Mouse (Mus musculus): ENCODE data around the gene Shank2.

Shank2 gene

DNA sequence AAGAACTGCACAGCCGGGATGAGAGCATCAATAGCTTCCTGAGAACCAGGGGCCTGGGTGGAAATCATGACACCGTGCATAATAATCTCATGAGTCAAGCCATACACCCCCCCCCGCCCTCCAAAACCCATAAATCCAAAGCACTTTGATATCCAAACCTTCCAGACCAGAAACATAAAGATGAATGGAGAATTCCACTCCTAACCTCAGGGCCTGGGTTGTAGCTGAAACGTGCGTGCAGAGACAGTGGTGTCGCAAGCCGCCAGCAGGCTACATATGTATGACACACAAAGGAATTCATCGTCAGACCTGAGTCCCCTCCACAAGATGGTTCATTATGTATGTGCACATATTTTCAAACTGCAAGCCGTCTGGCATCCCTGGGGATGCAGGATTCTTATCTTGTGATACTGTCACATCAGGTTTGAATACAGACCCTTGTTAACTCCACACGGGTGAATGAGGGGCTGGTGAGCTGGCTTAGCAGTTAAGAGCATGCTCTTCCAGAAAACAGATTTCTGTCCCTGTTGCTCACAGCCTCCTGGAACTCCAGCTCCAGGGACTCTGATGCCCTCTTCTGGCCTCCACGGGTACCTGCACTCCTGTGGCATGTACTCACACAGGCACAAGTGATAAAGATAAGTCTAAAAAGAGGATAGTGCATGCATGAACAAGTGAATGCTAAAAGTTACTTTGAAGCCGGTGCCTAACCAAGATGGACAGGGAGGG is 24.5 kb downstream of the Shank2 start:
- intact Hi-C loops (cut with DNase I) = no loop called here

DNA sequence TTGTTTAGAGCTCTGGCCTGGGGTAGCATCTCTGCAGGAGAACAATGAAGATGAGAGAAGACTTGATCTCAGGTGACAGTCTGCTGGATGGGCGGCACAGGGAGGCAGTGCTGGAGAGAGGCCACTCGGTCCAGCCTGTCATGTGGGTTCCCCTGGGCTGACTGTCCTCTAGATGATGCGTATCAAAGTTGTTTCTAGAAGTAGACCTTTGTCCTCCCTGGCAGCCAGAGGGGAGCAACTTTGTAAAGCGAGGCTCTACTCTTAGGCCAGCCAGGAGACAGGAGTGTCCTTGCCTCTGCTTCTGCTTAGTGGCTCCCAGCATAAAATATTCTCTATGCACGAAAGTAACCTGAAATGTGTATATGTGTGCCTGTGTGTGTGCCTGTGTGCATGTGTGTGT is 27.5 kb downstream of the Shank2 start:
- intact Hi-C loops (cut with DNase I) = no loop called here

DNA sequence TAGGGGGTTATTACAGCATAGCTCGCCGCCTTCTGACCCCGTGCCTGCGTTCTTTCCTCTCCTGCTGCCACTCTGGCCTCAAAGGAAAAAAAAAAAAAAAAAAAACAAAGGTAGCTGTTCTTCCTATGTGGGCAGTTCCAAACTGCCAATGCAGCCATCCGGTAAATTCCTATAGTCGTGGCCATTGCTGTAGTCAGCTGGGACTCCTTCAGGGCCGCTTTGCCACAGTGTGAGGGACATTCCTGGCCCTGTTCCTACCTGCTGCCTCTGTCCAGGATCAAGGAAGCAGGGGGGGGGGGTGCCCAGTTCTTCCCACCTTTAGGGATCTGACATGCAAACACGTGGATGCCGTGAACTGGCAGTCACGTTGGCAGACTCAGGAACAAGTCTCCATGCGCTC is 29.1 kb downstream of the Shank2 start:
- intact Hi-C loops (cut with DNase I) = no loop called here

DNA sequence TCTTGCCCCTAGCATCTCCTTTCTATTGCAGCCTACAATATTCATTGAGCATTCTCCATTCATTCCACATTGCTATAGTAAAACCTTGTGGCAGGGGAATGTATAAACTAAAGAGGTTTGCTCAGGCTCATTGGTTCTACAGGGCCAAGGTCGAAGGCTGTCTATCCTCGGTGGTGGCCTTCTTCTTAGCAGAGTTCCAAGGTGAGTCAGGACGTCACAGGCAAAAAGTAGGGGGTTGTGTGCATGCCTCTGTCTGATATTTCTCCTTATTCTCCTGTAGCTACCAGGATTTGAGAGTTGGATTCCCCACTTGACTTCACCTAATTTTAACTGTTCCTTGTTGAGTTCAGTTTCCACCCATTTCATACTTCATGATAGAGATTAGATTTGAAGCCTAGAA is 29.9 kb downstream of the Shank2 start:
- intact Hi-C loops (cut with DNase I) = no loop called here

DNA sequence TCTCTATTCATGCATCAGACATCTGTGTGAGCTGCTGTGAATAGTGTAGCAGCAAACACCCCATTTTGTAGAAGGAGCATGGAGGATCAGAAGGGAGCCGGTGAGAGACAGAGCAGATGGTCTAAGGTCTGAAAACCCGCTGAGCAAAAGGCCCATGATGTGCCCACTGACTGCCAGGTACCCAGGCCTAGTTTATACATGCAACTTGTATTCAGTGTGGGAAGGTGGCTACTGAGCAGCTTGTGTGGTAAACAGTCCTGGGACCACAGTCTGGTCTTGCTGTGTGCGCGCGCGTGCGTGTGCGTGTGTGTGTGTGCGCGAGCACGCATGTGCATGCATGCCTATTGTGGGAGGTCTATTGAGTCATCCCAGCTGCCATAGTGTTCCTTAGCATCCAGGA is 35.8 kb downstream of the Shank2 start:
- intact Hi-C loops (cut with DNase I) = no loop called here

DNA sequence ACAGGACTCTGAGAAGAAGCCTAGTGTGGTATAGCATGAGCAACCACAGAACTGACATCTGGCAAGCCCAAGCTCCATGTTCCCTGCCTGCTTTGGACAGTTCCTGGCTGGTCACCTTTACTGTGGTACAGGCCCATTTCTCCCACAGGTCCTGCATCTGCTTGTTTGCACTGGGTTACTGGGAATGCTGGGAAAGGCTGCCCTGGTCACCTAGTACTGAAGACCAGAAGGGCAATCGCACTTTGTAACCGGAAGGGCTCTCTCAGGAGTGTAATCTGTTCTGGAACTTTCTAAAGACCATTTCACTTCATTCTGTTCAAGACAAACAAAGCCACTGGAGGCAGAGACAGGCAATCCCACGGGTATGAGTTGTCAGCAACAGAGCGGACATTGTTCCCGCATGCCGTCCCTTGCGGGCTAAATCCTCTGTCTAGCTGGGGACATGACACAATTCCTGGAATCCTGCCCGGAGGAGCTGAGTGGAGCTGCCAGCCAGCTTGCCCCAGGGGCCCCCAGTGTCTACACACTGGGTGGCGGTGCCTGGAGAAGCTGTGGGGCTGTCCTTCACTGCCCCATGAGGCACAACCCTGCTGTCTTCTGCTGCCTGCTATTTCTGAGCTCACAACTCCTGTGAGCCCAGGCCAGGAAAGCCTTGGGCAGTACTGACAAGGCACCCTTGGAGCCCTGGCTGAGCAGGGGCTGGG is 36.4 kb downstream of the Shank2 start:
- intact Hi-C loops (cut with DNase I) = no loop called here

DNA sequence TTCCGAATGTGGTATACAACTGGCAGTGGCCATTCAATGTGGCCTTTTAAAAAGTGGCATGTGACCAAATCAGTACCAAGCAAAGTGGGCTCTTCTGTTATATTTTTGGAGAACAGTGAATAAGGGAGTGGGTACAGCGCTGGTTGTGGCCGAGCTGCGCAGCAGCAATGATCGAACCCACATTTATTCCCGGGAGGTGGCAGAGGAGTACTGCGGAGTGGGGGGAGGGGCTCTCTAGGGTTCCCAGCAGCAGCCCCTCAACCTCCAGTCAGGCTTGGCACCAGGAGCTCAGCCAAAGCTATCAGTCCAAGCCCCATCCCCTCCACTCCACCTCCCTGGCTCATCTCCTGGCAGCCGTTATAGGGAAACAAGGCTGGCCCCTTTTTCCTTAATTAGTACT is 37.0 kb downstream of the Shank2 start:
- intact Hi-C loops (cut with DNase I) = no loop called here

DNA sequence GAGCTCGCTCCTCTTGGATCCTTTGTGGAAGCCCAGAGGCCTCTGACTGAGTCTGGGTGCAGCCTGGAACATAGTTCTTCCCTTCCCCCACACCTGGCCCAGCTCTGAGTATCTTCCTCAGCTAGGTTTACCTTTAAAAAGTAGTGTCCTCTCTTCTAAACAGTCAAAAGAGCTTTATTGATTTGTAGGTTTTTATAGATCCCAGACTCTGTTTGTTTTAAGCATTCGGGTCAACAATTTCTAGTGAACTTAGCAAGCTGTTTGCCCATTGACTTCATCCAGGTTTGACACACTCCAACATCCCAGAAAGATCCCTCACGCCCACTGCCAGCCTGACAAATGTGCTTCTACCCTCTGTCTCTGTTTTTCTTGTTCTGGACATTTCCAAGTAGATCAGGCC is 38.6 kb downstream of the Shank2 start:
- intact Hi-C loops (cut with DNase I) = no loop called here

DNA sequence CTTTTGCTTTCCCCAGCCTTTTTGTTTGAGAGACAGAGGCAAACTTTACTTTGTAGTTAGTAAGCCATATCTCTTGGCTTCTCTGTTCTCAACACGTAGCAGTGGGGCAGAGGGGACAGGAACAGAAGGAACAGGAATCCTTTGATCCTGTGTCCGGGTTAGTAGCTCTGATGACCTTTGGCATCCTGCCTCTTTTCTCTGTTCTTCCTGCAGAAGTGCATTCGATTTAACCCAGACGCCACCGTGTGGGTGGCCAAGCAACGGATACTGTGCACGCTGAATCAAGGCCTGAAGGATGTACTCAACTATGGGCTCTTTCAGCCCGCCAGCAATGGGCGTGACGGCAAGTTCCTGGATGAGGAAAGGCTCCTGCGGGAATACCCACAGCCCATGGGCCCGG is 50.3 kb downstream of the Shank2 start:
- intact Hi-C loops (cut with DNase I) = loop anchor here (5.0 to 10.0 kb wide), 2 partner anchors 75 to 97 kb away; no protein-coding TSS in a partner anchor

DNA sequence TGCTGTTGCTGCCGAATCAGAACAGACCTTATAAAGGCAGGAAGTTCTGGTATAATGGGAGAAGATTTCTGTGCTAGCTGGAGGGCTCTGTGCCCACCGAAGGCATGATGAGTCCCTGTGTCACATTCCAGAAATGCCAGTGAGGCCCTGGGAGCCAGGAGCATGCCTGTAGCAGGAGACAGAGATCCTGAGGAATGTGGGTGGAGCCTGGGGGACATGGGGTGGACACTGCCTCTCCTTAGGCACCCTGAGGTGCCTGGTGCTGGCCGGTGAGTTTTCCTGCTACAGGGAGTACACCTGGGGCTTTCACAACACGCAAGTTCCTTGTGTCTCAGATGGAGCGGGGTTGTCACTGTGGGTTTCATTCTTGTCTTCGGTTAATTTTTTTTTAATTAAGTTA is 53.5 kb downstream of the Shank2 start:
- intact Hi-C loops (cut with DNase I) = loop anchor here (10.0 kb wide), 1 partner anchor 100 kb away; no protein-coding TSS in a partner anchor

DNA sequence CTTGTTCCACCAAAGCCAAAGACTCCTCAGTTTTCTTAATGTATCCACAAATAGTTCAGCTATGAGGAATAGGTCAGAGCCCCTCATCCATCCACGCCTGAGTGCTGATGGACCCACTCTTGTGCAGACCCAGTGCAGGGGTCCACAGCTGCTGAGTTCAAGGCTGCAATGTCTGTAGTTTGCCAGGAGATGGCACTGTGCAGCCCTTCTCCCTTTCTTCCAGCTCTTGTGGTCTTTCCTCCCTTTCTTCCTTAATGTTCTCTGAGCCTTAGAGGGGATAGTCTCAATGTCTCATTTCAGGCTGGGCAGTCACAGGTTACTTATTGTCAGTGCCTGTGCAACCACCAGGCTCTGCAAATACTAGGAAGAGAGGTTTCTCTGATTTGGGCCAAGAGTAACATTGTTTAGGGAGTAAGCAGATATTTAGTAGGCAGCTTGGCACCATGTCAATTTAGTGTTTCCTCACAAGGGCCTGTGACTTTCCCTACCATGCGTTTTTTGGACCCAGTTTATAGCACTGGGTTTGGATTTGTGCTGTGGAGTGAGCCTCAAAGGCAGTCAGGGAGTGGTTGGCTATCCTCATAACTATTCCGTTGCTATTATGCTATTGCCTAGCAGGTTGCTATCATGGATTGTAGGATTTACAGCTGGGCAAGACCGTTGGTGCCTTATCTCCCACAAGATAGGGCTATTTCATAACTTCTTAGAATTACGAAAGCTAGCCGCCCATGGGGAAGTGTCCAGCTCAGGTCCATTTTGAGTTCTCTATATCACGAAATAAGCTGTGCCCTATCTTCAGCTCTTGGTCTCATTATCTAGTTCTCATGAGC is 54.2 kb downstream of the Shank2 start:
- intact Hi-C loops (cut with DNase I) = loop anchor here (10.0 kb wide), 1 partner anchor 101 kb away; no protein-coding TSS in a partner anchor

DNA sequence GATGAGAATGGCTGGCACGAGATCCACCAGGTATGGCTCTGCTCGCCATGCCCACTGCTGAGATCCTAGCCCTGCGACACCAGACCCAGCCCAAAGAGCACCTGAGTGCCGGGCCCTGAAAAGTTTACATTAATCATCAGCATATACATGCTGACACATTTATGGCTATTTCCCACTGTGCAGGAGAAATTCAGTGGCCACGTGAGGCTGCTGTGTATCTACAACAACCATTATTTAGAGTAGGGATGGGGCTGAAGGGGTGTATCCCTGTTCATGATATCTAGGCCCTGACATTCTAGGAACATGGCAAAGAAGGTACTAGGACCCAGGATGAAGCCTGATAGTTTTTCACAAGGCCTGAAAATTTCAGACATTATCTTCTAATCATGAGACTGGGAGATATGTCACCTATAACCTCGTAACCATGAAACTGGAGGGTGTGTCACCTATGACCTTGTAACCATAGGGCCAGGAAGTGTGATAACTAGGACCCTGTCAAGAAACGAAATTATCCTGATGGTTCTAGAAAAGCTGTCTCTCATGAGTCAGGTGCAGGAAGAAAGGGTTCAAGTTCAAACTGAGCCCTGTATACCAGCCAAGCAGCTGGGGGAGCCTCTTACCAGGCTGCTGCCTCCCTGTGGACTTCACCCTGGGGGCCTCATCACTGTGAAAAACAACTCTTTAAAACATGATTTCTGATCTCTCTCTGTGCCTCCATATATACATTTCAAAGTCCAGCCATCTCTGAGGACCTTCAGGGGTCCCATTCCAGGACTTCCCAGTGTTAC is 68.6 kb downstream of the Shank2 start:
- intact Hi-C loops (cut with DNase I) = loop anchor here (10.0 kb wide), 1 partner anchor 266 kb away; no protein-coding TSS in a partner anchor

DNA sequence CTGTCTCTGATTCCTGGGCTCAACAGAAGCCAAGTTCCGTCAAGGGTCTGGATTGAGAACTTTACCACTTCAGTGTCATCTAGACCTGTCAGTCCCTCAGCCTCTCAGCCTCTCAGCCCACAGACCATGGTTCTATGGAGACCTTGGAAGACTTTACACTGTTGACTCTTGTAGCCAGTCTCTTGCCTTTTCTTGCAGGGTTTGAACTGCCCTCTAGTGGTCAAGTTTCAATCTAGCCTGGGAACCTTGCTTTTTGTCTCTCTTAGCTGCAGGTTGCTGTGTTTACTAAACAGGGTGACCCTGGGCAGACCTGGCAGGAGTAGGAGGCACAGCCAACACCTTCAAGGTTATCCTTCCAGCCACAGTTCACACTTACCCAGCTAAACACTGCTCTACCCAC is 70.5 kb downstream of the Shank2 start:
- intact Hi-C loops (cut with DNase I) = loop anchor here (10.0 kb wide), 1 partner anchor 267 kb away; no protein-coding TSS in a partner anchor

DNA sequence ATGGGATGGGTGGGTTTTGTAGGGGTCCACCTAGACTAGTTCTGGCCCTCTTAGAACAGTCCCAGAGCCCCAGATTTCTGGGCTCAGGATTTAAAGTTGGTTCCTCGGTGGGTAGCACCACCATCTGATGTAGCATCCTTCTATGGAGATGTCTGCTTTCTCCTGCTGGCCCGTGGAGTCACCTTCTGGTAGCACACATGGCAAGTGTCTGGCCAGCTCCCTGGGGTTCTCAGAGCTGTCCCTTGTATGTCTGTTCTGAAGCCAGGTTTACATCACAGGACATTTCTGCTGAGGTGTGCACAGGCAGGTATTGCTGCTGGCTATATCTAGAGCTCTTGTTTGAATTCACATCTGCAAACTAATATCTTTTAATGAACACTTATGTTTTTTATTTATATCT is 71.1 kb downstream of the Shank2 start:
- intact Hi-C loops (cut with DNase I) = loop anchor here (10.0 kb wide), 1 partner anchor 268 kb away; no protein-coding TSS in a partner anchor

DNA sequence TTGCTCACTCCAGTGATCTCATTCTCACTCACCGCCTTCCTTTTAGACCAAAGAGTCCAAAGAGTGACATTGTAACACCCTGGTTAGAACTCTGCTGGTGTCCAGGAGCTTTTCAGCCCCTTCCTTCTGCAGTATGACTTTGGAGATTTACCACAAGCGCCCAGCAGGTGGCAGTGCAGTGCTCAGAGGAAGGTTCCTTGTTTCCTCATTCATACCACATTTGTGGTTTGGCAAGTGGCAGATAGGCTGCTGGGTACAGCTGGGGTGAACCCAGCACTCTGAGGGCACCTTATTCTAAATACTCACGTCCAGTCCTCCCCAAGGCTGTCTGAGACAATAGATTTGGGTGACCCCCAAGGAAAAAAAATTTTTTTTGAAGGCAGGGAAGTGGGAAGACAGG is 73.0 kb downstream of the Shank2 start:
- intact Hi-C loops (cut with DNase I) = loop anchor here (10.0 kb wide), 1 partner anchor 270 kb away; no protein-coding TSS in a partner anchor

DNA sequence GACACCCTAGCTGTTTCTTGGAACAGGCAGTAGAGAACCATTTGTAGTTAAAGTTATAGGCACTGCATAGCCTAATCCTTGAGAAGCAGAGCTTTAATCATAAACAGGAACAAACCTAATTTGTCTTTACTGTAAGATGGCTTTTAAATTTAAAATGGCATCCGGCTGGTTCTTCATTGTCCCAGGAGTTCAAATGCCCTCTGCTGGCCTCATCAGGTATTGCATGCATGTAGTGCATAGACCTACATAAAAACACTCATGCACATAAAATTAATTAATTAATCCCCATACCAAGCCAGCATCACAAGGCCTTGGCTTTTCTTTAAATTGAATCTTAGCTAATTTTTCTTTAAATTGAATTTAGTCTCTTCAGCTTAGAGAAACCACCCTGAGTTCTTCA is 76.9 kb downstream of the Shank2 start:
- intact Hi-C loops (cut with DNase I) = loop anchor here (10.0 kb wide), 1 partner anchor 274 kb away; no protein-coding TSS in a partner anchor

DNA sequence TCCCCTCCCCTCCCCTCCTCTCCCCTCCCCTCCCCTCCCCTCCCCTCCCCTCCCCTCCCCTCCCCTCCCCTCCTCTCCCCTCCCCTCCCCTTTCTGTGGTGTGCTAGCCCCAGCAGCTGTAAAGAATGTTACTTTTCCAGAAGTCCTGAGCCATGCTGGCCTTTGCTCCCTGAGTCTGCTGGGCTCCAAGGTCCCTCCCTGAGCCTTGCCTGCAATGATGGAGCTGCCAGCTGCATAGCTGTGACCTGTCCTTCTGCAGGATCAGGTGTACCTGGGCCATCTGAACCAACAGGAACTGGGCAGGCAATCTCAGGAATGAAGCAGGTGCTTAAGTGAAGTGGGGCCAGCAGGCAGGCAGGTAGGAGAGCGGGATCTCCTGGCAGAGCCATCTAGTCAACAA is 78.1 kb downstream of the Shank2 start:
- intact Hi-C loops (cut with DNase I) = loop anchor here (10.0 kb wide), 2 partner anchors 275 to 345 kb away; no protein-coding TSS in a partner anchor

DNA sequence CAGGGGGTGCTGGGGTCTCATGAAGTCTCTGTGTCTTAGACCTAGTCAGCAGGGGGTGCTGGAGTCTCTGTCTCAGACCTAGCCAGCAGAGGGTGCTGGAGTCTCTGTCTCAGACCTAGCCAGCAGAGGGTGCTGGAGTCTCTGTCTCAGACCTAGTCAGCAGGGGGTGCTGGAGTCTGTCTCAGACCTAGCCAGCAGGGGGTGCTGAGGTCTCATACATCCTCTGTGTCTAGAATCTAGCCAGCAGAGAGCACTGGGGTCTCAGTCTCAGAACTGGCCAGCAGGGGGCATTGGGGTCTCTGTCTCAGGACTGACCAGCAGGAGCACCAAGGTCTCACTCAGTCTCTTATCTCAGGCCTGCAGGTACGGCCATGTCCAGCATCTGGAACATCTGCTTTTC is 79.7 kb downstream of the Shank2 start:
- intact Hi-C loops (cut with DNase I) = loop anchor here (10.0 kb wide), 1 partner anchor 343 kb away; no protein-coding TSS in a partner anchor

DNA sequence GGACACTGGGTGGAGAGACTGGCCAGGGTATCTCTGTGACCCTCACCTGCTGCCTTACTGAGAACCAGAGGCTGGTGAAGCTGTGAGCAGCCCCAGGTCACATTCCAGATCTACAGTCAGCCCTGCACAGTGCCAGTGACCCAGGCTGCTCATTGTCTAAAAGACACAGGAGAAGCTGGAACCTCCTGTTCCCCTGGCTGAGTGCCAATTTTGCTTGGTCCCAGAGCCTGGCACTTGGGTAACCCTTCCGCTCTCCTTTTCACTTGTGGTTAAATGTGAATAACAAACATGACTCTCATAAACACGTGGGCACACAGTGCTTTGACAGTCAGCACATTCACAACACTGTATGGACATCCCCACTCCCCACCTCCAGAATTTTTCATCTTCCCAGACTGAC is 80.2 kb downstream of the Shank2 start:
- intact Hi-C loops (cut with DNase I) = loop anchor here (10.0 kb wide), 1 partner anchor 343 kb away; no protein-coding TSS in a partner anchor

DNA sequence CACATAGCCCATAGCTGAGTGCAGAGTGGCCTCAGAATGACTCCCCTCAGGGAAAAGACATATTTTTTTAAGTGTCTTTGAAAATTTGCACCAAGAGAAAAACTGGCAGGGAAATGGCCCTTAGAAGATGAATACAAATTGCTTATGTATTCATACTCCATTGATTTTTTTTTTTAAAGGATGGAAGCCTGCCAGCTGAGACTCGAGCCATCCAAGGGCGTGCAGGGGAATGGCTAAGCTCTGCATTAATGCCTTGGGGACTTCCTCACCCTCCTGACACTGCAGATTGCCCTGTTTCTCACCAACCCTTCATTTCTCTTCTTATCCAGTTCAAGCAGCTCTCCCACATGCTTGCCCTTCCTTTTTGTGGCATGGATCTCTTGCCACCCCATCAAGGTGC is 85.5 kb downstream of the Shank2 start:
- intact Hi-C loops (cut with DNase I) = loop anchor here (10.0 kb wide), 1 partner anchor 338 kb away; no protein-coding TSS in a partner anchor
